Mouse (Mus musculus) cortical plate, adult 2 months (tissue): ENCODE measurements at regions not wholly inside any gene's neighbourhood (a gene's known extent, or its start where the extent isn't known, plus 50 kb on each side); places are given as distances from the start of the nearest gene placed in this dataset.

Source experiments
- CTCF ChIP-seq: fragments of 200-500 bp; IDR thresholded peaks from 2 replicates; pipeline ENCODE4 v1.5.1; 2011; ENCODE audit warnings: mild to moderate bottlenecking, control low read depth, low read length; ENCODE audit not compliant: insufficient read depth; ENCODE audit errors: extremely low read depth
- POLR2A ChIP-seq: fragments of 200-500 bp; IDR thresholded peaks from 2 replicates; pipeline ENCODE4 v1.6.1; 2011; ENCODE audit warnings: mild to moderate bottlenecking, low read length, control low read depth; ENCODE audit not compliant: insufficient read depth; ENCODE audit errors: extremely low read depth

DNA sequence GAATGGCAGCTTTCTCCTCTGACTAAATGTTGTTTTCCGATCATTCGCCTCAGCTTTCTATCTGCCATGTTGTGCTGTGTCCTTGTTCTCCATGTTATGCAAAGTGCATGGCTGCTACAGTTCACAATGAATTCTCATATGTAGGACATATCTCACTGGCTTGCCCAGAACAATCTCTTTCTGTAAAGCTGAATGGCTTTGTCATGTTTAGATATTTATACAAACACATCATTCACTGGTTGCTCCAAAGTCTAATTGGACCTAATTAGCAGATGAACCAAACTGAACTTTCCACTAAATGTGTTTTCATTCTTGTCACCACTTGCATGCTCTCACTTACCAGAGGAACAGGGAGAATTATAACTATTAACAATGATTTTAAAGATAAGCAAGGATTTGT lies 301.2 kb upstream of the 4933412E24Rik start:
- TF ChIP-seq CTCF (no peak), POLR2A (no peak)
